Mouse (Mus musculus) lung, embryonic 15.5 days (tissue): Measurements from ENCODE around the gene Mymk. TPM values are rescaled to one million over a fixed set of nuclear protein-coding genes. Genes with fewer than 3 reads are reported as not detected.

Source experiments
- ATAC-seq: fragments of 200-750 bp; cut with Nextera tagmentation; 2 replicates; pipeline ENCODE4 v1.8.0; 2017; ENCODE audit warnings: moderate number of reproducible peaks, borderline replicate concordance; ENCODE audit not compliant: low FRiP score, low TSS enrichment; ENCODE audit errors: extremely low read depth
- H3K27ac ChIP-seq: fragments of 300-500 bp; sonication (generic); 2 replicates; pipeline ENCODE4 v1.5.1; 2015; ENCODE audit warnings: moderate library complexity, mild to moderate bottlenecking, inconsistent platforms
- H3K27me3 ChIP-seq: fragments of 300-500 bp; sonication (generic); 2 replicates; pipeline ENCODE4 v1.6.1; 2015; ENCODE audit warnings: inconsistent platforms
- H3K36me3 ChIP-seq: fragments of 300-500 bp; sonication (generic); 2 replicates; pipeline ENCODE4 v1.6.1; 2015; ENCODE audit warnings: inconsistent platforms
- H3K4me1 ChIP-seq: fragments of 300-500 bp; sonication (generic); 2 replicates; pipeline ENCODE4 v1.6.1; 2015; ENCODE audit warnings: inconsistent platforms
- H3K4me2 ChIP-seq: fragments of 300-500 bp; sonication (generic); 2 replicates; pipeline ENCODE4 v1.6.1; 2015; ENCODE audit warnings: inconsistent platforms, mild to moderate bottlenecking, moderate library complexity
- H3K4me3 ChIP-seq: fragments of 300-500 bp; sonication (generic); 2 replicates; pipeline ENCODE4 v1.5.1; 2015; ENCODE audit warnings: mild to moderate bottlenecking, inconsistent platforms
- H3K9ac ChIP-seq: fragments of 300-500 bp; sonication (generic); 2 replicates; pipeline ENCODE4 v1.6.1; 2015; ENCODE audit warnings: inconsistent platforms
- H3K9me3 ChIP-seq: fragments of 300-500 bp; sonication (generic); 2 replicates; pipeline ENCODE4 v1.6.1; 2016; ENCODE audit warnings: inconsistent platforms
- WGBS: fragments of 180-500 bp; shearing (Covaris S2); methylation state at CpG from one replicate; pipeline ENCODE4 v1.1.7; 2015; 5-methylcytosine and 5-hydroxymethylcytosine counted together
- polyA plus RNA-seq: library from polyadenylated mRNA; unstranded; fragments of >200 nt; fragmentation: Nextera tagmentation; extraction: Ambion mirVana; gene quantifications from 2 replicates; pipeline ENCODE4 v1.2.1, GENCODE M21; 2015

Mymk gene
- polyA plus RNA-seq, 1 experiment from 2014 or later = 0.49 TPM

DNA sequence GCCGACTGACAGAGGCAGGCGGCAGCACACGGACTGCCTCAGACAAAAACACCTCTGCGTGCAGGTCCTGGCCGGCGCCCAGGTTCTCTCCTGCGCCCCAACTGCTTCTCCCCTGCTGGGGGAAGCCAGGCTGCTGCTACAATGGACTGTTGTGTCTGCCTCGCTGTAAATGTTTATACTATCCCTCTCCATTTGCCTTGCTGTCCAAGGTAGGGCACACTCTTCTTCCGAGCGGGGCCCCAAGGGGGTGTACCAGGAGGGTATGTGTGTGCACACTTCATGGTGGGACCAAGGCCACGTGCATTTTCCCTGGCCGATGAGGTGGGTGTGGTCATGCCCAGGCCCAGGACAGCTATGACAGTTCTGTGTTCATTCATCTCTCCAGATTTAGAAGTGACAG, 13.2 kb downstream of the Mymk start:
- ATAC-seq = no peak; the same call in 1 of the 2 replicates
- Histone ChIP-seq H3K27me3 (no peaks in the 10 kb centered on the region), H3K4me3 (no peak overlapping the region), H3K36me3 (no peaks in the 10 kb centered on the region), H3K9me3 (no peaks in the 10 kb centered on the region), H3K4me2 (no peak overlapping the region), H3K4me1 (peaks cover 14% of the 10 kb centered on the region), H3K9ac (no peak overlapping the region), H3K27ac (0 out of 2 replicates have a peak overlapping the region, but pooled peaks have one; percentile 38)
- 15% methylated on average over 12 of the region's 12 CpGs for WGBS

DNA sequence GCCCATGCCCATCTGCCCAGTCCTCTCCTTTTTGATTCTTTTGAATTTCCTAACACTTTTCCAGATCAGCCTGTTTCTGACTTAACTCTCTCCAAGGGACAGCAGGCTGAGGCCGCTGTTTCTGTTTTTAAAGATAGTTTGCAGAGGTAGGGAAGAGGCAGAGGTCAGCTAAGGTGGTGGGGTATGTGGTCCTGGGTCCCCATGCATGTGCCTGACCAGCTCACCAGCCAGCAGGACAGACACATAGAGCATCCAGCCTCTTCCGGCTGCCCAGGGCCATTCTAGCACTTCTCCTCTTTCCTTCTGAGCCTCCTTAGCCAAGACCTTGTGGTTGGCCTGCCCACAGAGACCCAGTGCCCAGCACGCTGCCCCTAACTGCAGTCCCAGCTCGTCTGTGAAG, 13.7 kb downstream of the Mymk start:
- no peak overlapping the region for H3K4me2 ChIP-seq
- WGBS = 43% methylated on average over 4 of the region's 4 CpGs
- no peak for ATAC-seq
- H3K4me1 ChIP-seq = peaks cover 14% of the 10 kb centered on the region
- no peaks in the 10 kb centered on the region for H3K27me3 ChIP-seq
- H3K36me3 ChIP-seq = no peaks in the 10 kb centered on the region
- H3K4me3 ChIP-seq = no peak overlapping the region
- H3K9ac ChIP-seq = no peak overlapping the region
- no peaks in the 10 kb centered on the region for H3K9me3 ChIP-seq
- H3K27ac ChIP-seq = no peak overlapping the region

DNA sequence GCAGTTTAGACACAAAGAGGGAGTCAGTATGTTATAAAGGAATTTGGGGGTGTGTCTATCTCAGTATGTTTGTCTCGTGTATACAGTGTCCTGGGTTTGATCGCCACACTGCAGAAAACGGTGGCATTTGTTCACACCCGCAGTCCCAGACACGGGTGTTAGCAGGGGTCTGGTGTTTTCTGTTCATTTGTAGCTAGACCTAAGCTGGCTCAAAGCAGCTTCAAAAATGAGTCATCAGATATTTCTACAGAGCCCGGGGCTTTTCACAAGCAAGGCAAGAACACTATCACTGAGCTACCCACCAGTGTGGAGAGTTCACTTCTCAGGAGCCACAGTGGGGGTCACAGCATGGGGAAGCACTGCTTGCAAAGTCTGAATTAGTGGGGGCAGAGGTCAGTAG, 22.6 kb downstream of the Mymk start:
- no peak for ATAC-seq
- Histone ChIP-seq H3K27ac (no peak overlapping the region), H3K4me2 (no peak overlapping the region), H3K4me1 (0 out of 2 replicates have a peak, but pooled peaks cover 13% of the 10 kb centered on the region), H3K36me3 (no peaks in the 10 kb centered on the region), H3K4me3 (no peak overlapping the region), H3K27me3 (no peaks in the 10 kb centered on the region), H3K9ac (no peak overlapping the region), H3K9me3 (no peaks in the 10 kb centered on the region)
- WGBS = 43% methylated on average over 6 of the region's 6 CpGs

DNA sequence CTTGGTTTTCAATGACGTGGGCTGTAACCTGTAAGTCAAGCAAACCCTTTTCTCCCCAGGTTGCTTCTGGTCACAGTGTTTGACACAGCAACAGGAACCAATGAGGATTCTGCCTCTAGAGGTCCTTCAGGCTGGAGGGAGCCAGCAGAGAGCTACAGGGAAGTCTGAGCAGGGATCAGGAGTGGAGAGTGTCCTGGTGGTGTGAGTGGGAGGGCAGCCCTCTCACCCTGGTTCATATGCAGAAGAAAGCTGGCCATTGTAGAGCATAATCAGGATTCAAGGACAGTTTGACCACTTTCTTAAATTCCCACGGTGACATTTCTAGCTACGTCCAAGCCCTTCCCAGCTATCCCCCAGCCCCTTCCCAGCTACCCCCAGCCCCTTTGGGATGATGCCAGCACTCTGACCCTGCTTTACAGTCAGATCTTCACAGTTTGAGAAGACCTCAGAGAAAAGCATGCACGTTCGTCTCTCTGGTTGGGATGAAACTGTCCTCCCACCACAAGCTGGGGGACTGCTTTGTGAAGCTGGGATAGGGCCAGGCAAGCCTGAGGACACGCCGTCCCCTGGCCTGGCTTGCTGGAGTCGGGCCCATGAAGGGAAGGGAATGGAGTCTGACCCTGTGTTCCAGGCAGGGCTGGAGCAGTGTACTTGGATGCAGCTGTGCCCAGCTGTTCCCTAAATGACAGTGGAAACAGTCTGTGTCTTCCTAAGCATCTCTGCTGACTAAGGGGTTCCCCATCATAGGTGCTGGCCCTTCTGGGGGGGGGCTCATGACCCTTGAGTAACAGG, 25.8 kb downstream of the Mymk start:
- H3K9me3 ChIP-seq = no peaks in the 10 kb centered on the region
- H3K4me1 ChIP-seq = peaks cover 20% of the 10 kb centered on the region; the same call in 1 of the 2 replicates
- no peak overlapping the region for H3K9ac ChIP-seq
- H3K36me3 ChIP-seq = no peaks in the 10 kb centered on the region
- peak overlapping the region; percentile 87 for H3K27ac ChIP-seq
- WGBS = 44% methylated on average over 8 of the region's 8 CpGs
- H3K4me3 ChIP-seq = no peak overlapping the region
- no peaks in the 10 kb centered on the region for H3K27me3 ChIP-seq
- peak; percentile 92 for ATAC-seq
- no peak overlapping the region for H3K4me2 ChIP-seq

DNA sequence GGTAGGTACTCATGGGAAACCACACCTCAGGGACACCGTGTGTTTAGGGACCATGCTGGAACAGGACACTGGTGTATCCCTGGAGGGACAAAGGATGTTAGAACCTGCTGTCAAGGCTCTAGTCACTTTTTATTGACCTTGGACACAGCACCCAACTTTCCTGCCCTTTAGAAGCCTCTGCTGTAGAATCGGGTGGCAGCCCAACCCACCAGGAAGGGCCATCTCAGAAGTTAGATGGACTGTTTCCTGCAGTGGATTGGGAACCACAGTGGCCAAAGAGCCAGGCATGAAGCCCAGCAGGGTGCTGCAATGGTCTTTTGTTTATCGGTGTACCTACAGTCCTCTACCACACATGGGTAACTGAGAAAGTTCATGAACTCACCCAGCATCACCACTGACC, 27.3 kb downstream of the Mymk start:
- no peak for ATAC-seq
- H3K9me3 ChIP-seq = no peaks in the 10 kb centered on the region
- H3K4me2 ChIP-seq = no peak overlapping the region
- no peak overlapping the region for H3K27ac ChIP-seq
- 74% methylated on average over 3 of the region's 3 CpGs for WGBS
- H3K4me1 ChIP-seq = peaks cover 20% of the 10 kb centered on the region; the same call in 1 of the 2 replicates
- H3K27me3 ChIP-seq = no peaks in the 10 kb centered on the region
- H3K36me3 ChIP-seq = no peaks in the 10 kb centered on the region
- no peak overlapping the region for H3K9ac ChIP-seq
- no peak overlapping the region for H3K4me3 ChIP-seq

DNA sequence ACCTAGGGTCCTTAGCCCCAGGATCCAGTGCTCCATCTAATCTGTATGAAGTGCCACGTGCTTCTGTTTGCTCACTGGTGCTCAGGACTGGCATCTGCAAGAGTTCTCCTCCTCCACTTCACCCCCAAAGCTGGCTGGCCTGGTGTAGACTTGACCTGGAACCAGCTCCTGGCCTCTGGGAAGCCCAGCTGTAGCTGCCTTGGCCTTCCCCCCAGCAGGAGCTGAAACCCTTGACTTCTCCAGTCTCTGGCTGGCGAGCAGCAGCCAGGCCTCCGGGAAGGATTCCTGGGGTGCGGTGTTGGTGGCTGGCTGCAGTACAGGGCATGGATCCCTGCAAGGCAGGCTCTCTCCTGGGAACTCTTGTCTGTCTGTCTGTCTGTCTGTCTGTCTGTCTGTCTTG, 27.8 kb downstream of the Mymk start:
- H3K9ac ChIP-seq = no peak overlapping the region
- no peak overlapping the region for H3K4me3 ChIP-seq
- H3K4me1 ChIP-seq = peaks cover 20% of the 10 kb centered on the region; the same call in 1 of the 2 replicates
- H3K27me3 ChIP-seq = no peaks in the 10 kb centered on the region
- H3K4me2 ChIP-seq = no peak overlapping the region
- 62% methylated on average over 4 of the region's 4 CpGs for WGBS
- no peaks in the 10 kb centered on the region for H3K36me3 ChIP-seq
- no peak overlapping the region for H3K27ac ChIP-seq
- H3K9me3 ChIP-seq = no peaks in the 10 kb centered on the region
- no peak for ATAC-seq

DNA sequence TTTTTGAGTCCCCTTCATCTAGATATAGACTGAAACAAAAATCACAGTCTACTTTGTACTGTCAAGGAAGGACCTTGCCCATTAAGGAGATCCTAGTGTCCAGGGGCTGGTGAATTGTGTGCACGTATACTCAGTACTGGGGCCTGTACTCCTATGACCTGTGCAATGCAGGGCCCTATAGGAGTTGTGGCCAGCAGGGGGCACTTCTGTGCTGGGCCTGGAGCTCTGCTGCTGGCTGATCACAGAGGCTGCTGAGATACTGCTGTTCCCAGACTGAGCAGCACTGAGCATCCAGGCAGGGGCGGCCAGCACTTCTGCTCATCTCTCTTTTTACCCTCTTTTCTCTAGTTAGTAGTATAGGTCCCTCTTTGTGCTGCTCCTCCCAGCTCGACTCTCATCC, 28.5 kb downstream of the Mymk start:
- ATAC-seq = peak; percentile 63
- Histone ChIP-seq H3K27me3 (no peaks in the 10 kb centered on the region), H3K4me2 (no peak overlapping the region), H3K27ac (no peak overlapping the region), H3K9ac (no peak overlapping the region), H3K4me3 (no peak overlapping the region), H3K4me1 (peaks cover 21% of the 10 kb centered on the region; the same call in 1 of the 2 replicates), H3K9me3 (no peaks in the 10 kb centered on the region), H3K36me3 (no peaks in the 10 kb centered on the region)
- 21% methylated on average over 3 of the region's 3 CpGs for WGBS

DNA sequence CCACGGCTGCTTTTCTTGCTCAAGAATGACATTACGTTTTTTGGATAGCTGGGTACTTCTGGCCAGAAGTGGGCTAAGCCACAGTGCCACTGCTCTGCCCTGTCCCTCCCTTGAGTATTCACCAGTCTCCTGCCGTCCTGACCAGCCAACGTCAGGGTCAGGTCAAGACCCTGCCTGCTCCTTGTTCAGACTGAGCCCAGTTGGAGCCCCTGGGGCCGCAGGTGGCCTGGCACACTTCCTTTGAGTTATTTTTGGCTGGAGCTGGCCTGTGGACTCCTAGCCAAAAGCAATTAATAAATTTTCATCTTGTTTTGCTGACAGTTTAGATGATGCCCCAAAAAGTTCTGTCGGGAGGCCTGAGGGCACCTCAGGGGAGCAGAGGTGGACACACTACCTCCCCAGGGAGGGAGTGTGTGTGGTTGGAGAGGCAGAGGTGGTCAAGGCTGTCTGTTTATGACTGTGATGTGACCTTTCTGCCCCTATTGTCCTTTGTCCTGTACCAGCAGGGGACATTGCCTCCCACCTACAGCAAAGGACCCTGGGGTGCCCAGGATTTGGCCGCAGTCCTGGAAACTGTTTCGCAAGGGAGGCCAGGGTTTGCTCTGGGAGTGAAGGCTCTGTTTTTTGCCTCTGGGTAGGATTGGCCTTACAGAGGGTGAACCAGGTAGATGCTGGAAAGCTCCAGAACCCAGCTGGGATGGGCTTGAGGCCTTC, 29.7 kb downstream of the Mymk start:
- Histone ChIP-seq H3K4me1 (peaks cover 30% of the 10 kb centered on the region), H3K4me2 (no peak overlapping the region), H3K27me3 (no peaks in the 10 kb centered on the region), H3K9ac (no peak overlapping the region), H3K36me3 (no peaks in the 10 kb centered on the region), H3K4me3 (no peak overlapping the region), H3K9me3 (no peaks in the 10 kb centered on the region), H3K27ac (no peak overlapping the region)
- 52% methylated on average over 8 of the region's 8 CpGs for WGBS
- ATAC-seq = no peak

DNA sequence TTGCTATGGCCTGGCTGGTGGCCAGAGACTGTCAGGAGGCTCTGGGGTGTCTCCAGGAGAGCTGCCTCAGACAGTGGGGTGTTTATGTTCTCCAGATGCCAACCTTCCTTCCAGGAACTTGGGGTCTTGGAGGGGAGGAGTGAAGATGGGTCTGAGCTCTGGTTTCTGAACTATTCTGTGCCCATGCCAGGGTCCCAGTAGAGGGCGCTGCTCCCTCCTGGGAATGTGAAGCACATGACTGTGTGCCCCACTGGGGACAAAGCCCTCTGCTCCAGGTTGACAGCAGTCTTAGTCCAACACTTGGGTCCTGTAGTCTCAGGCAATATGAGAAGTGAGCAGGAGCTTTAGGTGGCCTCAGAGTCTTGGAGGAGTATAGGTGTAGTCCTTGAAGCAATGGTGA, 32.7 kb downstream of the Mymk start:
- no peaks in the 10 kb centered on the region for H3K9me3 ChIP-seq
- no peaks in the 10 kb centered on the region for H3K27me3 ChIP-seq
- no peak for ATAC-seq
- peaks cover 16% of the 10 kb centered on the region for H3K4me1 ChIP-seq
- no peak overlapping the region for H3K27ac ChIP-seq
- H3K4me2 ChIP-seq = no peak overlapping the region
- H3K4me3 ChIP-seq = no peak overlapping the region
- H3K9ac ChIP-seq = no peak overlapping the region
- no peaks in the 10 kb centered on the region for H3K36me3 ChIP-seq
- 6% methylated on average over 1 of the region's 1 CpGs for WGBS

DNA sequence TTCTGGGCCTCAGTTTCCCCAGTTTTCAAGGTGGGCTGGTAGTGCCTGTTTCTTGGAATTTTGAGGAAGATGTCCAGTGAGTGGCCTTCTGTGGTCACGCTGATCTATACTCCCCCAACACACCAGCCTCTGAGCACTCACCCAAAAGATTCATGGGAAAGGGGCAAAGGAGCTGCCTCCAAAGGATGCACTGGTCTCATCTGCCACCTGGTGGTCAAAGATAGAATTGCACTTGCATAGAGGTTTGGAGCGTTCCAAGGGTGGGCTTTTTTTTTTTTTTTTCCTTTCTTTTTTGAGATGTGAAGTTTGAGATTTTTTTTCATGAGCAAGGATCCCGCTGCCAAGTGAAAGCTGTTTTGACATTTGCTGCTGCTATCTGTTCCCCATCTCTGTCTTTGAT, 33.4 kb downstream of the Mymk start:
- Histone ChIP-seq H3K9me3 (no peaks in the 10 kb centered on the region), H3K4me3 (no peak overlapping the region), H3K9ac (no peak overlapping the region), H3K27ac (no peak overlapping the region), H3K4me2 (no peak overlapping the region), H3K36me3 (no peaks in the 10 kb centered on the region), H3K27me3 (no peaks in the 10 kb centered on the region), H3K4me1 (peaks cover 10% of the 10 kb centered on the region)
- ATAC-seq = no peak
- WGBS = 1% methylated on average over 3 of the region's 3 CpGs

DNA sequence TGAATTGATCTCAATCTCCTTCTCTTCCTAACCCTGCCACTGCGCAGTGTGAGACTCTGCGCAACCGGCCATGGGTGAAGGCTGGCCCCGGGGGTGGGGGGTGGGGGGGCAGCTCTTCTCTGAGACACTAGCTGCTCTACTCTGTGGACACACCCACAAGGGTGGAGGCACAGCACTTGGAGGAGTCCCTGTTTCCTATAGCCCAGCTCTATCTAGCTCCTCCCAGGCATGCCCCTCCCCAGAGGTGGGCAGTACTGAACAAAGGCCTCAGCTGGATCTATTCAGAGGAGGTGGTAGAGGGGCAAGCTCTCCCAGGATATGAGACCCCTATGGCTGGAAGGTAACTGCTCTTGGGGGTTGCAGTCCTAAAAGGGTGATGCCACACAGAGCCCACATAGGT, 35.0 kb downstream of the Mymk start:
- 68% methylated on average over 4 of the region's 4 CpGs for WGBS

DNA sequence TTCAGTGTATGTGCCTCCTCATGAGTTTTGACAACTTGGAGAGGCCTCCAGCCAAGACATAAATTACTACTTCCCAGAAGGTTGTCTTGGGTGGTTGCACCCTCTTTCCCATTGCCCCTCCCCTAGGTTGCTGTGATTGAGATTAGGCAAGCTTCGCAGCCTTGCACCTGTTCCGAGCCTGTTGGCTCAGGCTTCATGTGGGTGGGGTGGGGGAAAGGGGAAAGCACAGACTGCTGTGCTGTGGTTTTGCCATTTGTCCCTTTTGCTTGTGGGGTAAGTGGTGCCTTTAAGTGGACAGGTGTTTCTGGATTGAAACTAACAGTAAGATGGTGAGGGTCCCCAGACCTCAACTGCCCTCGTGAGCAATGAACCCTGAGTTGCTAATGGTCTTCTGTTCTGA, 36.0 kb downstream of the Mymk start:
- H3K9ac ChIP-seq = no peak overlapping the region
- WGBS = 73% methylated on average over 3 of the region's 3 CpGs
- no peaks in the 10 kb centered on the region for H3K36me3 ChIP-seq
- ATAC-seq = no peak
- peaks cover 10% of the 10 kb centered on the region for H3K4me1 ChIP-seq
- H3K27me3 ChIP-seq = no peaks in the 10 kb centered on the region
- no peak overlapping the region for H3K4me2 ChIP-seq
- H3K4me3 ChIP-seq = no peak overlapping the region
- no peaks in the 10 kb centered on the region for H3K9me3 ChIP-seq
- no peak overlapping the region for H3K27ac ChIP-seq

More for the DNA sequence above, 35.0 kb downstream of the Mymk start:
- Histone ChIP-seq H3K27me3 (no peaks in the 10 kb centered on the region), H3K4me2 (no peak overlapping the region), H3K9ac (no peak overlapping the region), H3K9me3 (no peaks in the 10 kb centered on the region), H3K4me1 (peaks cover 10% of the 10 kb centered on the region), H3K36me3 (no peaks in the 10 kb centered on the region), H3K4me3 (no peak overlapping the region), H3K27ac (no peak overlapping the region)
- 0 out of 2 replicates have a peak, but pooled peaks have one; percentile 28 for ATAC-seq
